Mouse (Mus musculus) heart, embryonic 15.5 days (tissue): ENCODE measurements around the gene Coq7. TPM values are rescaled to one million over a fixed set of nuclear protein-coding genes. Genes with fewer than 3 reads are reported as not detected.

Source experiments
- ATAC-seq: fragments of 200-750 bp; cut with Nextera tagmentation; replicated peaks from 2 replicates; pipeline ENCODE4 v1.8.0; 2017; ENCODE audit warnings: low read depth, moderate TSS enrichment; ENCODE audit not compliant: insufficient number of reproducible peaks, insufficient read depth, low FRiP score
- H3K27ac ChIP-seq: fragments of 300-500 bp; sonication (generic); 2 replicates; pipeline ENCODE4 v1.5.1; 2015; ENCODE audit warnings: mild to moderate bottlenecking, inconsistent platforms
- H3K27me3 ChIP-seq: fragments of 300-500 bp; sonication (generic); 2 replicates; pipeline ENCODE4 v1.6.1; 2015; ENCODE audit warnings: inconsistent platforms
- H3K36me3 ChIP-seq: fragments of 300-500 bp; sonication (generic); 2 replicates; pipeline ENCODE4 v1.6.1; 2015; ENCODE audit warnings: mild to moderate bottlenecking, inconsistent platforms
- H3K4me1 ChIP-seq: fragments of 300-500 bp; sonication (generic); replicated peaks from 2 replicates; pipeline ENCODE4 v1.6.1; 2015; ENCODE audit warnings: inconsistent platforms
- H3K4me2 ChIP-seq: fragments of 300-500 bp; sonication (generic); 2 replicates; pipeline ENCODE4 v1.6.1; 2015; ENCODE audit warnings: inconsistent platforms, mild to moderate bottlenecking, moderate library complexity
- H3K4me3 ChIP-seq: fragments of 300-500 bp; sonication (generic); 2 replicates; pipeline ENCODE4 v1.5.1; 2015; ENCODE audit warnings: mild to moderate bottlenecking, inconsistent platforms
- H3K9ac ChIP-seq: fragments of 300-500 bp; sonication (generic); 2 replicates; pipeline ENCODE4 v1.6.1; 2015; ENCODE audit warnings: mild to moderate bottlenecking, inconsistent platforms
- H3K9me3 ChIP-seq: fragments of 300-500 bp; sonication (generic); replicated peaks from 2 replicates; pipeline ENCODE4 v1.6.1; 2016; ENCODE audit warnings: inconsistent platforms
- WGBS: fragments of 180-500 bp; shearing (Covaris S2); methylation state at CpG from one replicate; pipeline ENCODE4 v1.1.7; 2015; ENCODE audit warnings: mixed read lengths; 5-methylcytosine and 5-hydroxymethylcytosine counted together
- polyA plus RNA-seq: library from polyadenylated mRNA; unstranded; fragments of >200 nt; fragmentation: Nextera tagmentation; extraction: Ambion mirVana; gene quantifications from 2 replicates; pipeline ENCODE4 v1.2.1, GENCODE M21; 2015

Coq7 gene
- polyA plus RNA-seq = 153 TPM in 2 replicates

- no peaks in the 10 kb centered on the region for H3K9me3 ChIP-seq
- ATAC-seq = peak; percentile 99
- WGBS = under 1% methylated on average over 31 of the region's 31 CpGs
- H3K27ac ChIP-seq = peak within 1 kb of the TSS; percentile 98
- H3K4me2 ChIP-seq = peak within 1 kb of the TSS; percentile 80
- H3K9ac ChIP-seq = peak within 1 kb of the TSS; percentile 82
- H3K4me3 ChIP-seq = peak within 1 kb of the TSS; percentile 80
- H3K4me1 ChIP-seq = peaks cover 10% of the 10 kb centered on the region; the same call in 1 of the 2 replicates
- H3K27me3 ChIP-seq = no peaks in the 10 kb centered on the region
- H3K36me3 ChIP-seq = peaks cover 7% of the 10 kb centered on the region
Observed at GRCm38 (mm10) chr7:118533178-118533578, at the start of gene Coq7. Gene Coq7 (minus strand): TSS chr7:118533356.

DNA sequence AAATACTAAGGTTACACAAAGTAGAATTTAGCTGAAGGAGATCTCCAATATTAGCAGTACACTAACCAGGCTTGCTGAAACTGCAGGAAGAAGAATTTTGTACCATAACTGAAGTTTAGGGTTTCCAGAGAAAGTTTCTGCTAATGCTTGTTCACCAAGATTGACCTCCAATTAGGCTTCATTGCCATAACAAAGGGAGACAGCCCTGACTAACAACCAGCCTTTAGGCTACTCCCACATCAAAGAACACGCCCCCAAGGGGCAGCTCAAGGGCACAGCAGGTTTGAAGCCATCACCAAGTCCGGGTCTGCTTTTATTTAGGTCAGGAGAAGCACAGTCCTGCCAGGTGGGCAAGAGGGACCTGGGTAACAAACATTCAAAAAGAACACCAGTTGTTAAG lies 46.8 kb upstream of the Coq7 start:
- H3K27me3 ChIP-seq = peaks cover 11% of the 10 kb centered on the region
- H3K9ac ChIP-seq = no peak overlapping the region
- ATAC-seq = no peak
- H3K36me3 ChIP-seq = no peaks in the 10 kb centered on the region
- WGBS = 54% methylated on average over 2 of the region's 2 CpGs
- no peak overlapping the region for H3K4me2 ChIP-seq
- no peak overlapping the region for H3K4me3 ChIP-seq
- H3K9me3 ChIP-seq = no peaks in the 10 kb centered on the region
- no peak overlapping the region for H3K27ac ChIP-seq
- H3K4me1 ChIP-seq = peaks cover 18% of the 10 kb centered on the region

DNA sequence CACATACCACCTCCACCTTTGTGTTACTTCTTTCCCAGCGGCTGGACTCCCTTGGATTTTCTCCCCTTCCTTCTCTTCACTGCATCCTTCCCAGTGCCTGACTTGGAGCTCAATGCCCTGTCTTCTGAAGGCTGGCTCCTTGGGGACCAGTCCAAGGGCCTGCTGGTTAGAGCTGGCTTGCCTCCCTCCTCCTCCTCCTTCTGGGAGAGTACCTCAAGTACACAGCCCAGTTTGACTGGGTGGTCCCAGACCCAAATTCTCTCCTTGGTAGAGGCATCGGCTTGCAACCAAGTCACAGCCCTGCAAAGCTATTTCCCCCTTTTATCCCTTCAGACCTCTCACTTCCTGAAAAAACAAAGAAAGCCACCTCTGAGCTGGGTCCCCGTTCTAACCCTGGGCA lies 45.1 kb upstream of the Coq7 start:
- Histone ChIP-seq H3K4me1 (peaks cover 6% of the 10 kb centered on the region), H3K27ac (no peak overlapping the region), H3K36me3 (no peaks in the 10 kb centered on the region), H3K4me3 (no peak overlapping the region), H3K9ac (no peak overlapping the region), H3K27me3 (peaks cover 7% of the 10 kb centered on the region), H3K4me2 (no peak overlapping the region), H3K9me3 (no peaks in the 10 kb centered on the region)
- ATAC-seq = no peak
- WGBS = 52% methylated on average over 3 of the region's 3 CpGs

GRCm38 (mm10) chr7:118572039-118572438 lies 38.9 kb upstream of the Coq7 start:
- H3K4me3 ChIP-seq = no peak overlapping the region
- 58% methylated on average over 5 of the region's 5 CpGs for WGBS
- no peak overlapping the region for H3K9ac ChIP-seq
- H3K4me2 ChIP-seq = no peak overlapping the region
- no peaks in the 10 kb centered on the region for H3K36me3 ChIP-seq
- no peak overlapping the region for H3K27ac ChIP-seq
- H3K9me3 ChIP-seq = no peaks in the 10 kb centered on the region
- H3K27me3 ChIP-seq = no peaks in the 10 kb centered on the region; the same call in 1 of the 2 replicates
- ATAC-seq = no peak
- no peaks in the 10 kb centered on the region for H3K4me1 ChIP-seq

- Histone ChIP-seq H3K4me1 (no peaks in the 10 kb centered on the region), H3K36me3 (no peaks in the 10 kb centered on the region), H3K4me2 (no peak overlapping the region), H3K4me3 (no peak overlapping the region), H3K9ac (no peak overlapping the region), H3K27me3 (no peaks in the 10 kb centered on the region; the same call in 1 of the 2 replicates), H3K27ac (no peak overlapping the region), H3K9me3 (no peaks in the 10 kb centered on the region)
- 54% methylated on average over 5 of the region's 5 CpGs for WGBS
- no peak for ATAC-seq
Observed at GRCm38 (mm10) chr7:118571350-118571749, 38.2 kb upstream of the Coq7 start.

- H3K27ac ChIP-seq = no peak overlapping the region
- H3K4me3 ChIP-seq = no peak overlapping the region
- H3K4me1 ChIP-seq = no peaks in the 10 kb centered on the region
- WGBS = 77% methylated on average over 6 of the region's 6 CpGs
- no peak overlapping the region for H3K4me2 ChIP-seq
- H3K36me3 ChIP-seq = no peaks in the 10 kb centered on the region
- H3K9ac ChIP-seq = no peak overlapping the region
- H3K27me3 ChIP-seq = no peaks in the 10 kb centered on the region
- no peak for ATAC-seq
- no peaks in the 10 kb centered on the region for H3K9me3 ChIP-seq
Observed at GRCm38 (mm10) chr7:118569121-118569543, 36.0 kb upstream of the Coq7 start.

- Histone ChIP-seq H3K36me3 (no peaks in the 10 kb centered on the region), H3K4me1 (no peaks in the 10 kb centered on the region), H3K27ac (no peak overlapping the region), H3K4me2 (no peak overlapping the region), H3K9ac (no peak overlapping the region), H3K4me3 (no peak overlapping the region), H3K9me3 (no peaks in the 10 kb centered on the region), H3K27me3 (no peaks in the 10 kb centered on the region)
- 82% methylated on average over 2 of the region's 2 CpGs for WGBS
- no peak for ATAC-seq
Observed at GRCm38 (mm10) chr7:118554290-118554689, 21.1 kb upstream of the Coq7 start.

DNA sequence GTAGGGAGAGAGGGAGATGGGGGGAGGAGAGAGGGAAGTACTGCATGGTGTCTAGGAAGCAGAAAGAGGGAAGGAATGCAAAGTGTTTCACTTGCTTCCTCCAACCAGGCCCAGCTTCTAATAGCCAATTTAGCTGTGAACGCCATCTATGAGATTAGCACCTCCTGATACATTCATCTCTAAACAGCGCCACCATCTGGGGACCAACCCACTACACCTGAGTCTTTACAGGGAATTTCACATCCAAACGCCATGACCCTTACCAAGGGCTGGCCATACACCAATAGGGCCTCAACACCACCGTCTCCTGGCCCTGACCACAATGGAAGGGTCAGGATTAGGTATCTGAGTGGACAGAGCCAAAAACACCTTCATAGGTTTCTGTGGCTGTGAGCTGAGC lies 20.7 kb upstream of the Coq7 start:
- 65% methylated on average over 4 of the region's 4 CpGs for WGBS
- Histone ChIP-seq H3K36me3 (no peaks in the 10 kb centered on the region), H3K4me1 (no peaks in the 10 kb centered on the region), H3K27ac (no peak overlapping the region), H3K9ac (no peak overlapping the region), H3K4me2 (no peak overlapping the region), H3K4me3 (no peak overlapping the region), H3K27me3 (no peaks in the 10 kb centered on the region), H3K9me3 (no peaks in the 10 kb centered on the region)
- ATAC-seq = no peak

GRCm38 (mm10) chr7:118547451-118547850 lies 14.3 kb upstream of the Coq7 start:
- H3K4me3 ChIP-seq = no peak overlapping the region
- no peaks in the 10 kb centered on the region for H3K4me1 ChIP-seq
- 73% methylated on average over 10 of the region's 10 CpGs for WGBS
- no peaks in the 10 kb centered on the region for H3K27me3 ChIP-seq
- H3K27ac ChIP-seq = no peak overlapping the region
- H3K36me3 ChIP-seq = no peaks in the 10 kb centered on the region
- no peaks in the 10 kb centered on the region for H3K9me3 ChIP-seq
- ATAC-seq = no peak
- no peak overlapping the region for H3K4me2 ChIP-seq
- no peak overlapping the region for H3K9ac ChIP-seq

GRCm38 (mm10) chr7:118544128-118544527 lies 11.0 kb upstream of the Coq7 start:
- H3K27ac ChIP-seq = no peak overlapping the region
- H3K9me3 ChIP-seq = no peaks in the 10 kb centered on the region
- 81% methylated on average over 4 of the region's 4 CpGs for WGBS
- H3K4me2 ChIP-seq = no peak overlapping the region
- no peak overlapping the region for H3K9ac ChIP-seq
- no peaks in the 10 kb centered on the region for H3K36me3 ChIP-seq
- H3K27me3 ChIP-seq = no peaks in the 10 kb centered on the region
- 0 out of 2 replicates have a peak, but pooled peaks have one; percentile 4 for ATAC-seq
- no peaks in the 10 kb centered on the region for H3K4me1 ChIP-seq
- H3K4me3 ChIP-seq = no peak overlapping the region

- no peak for ATAC-seq
- Histone ChIP-seq H3K9me3 (no peaks in the 10 kb centered on the region), H3K9ac (no peak overlapping the region), H3K36me3 (no peaks in the 10 kb centered on the region), H3K4me2 (no peak overlapping the region), H3K27ac (no peak overlapping the region), H3K4me1 (peaks cover 10% of the 10 kb centered on the region; the same call in 1 of the 2 replicates), H3K27me3 (no peaks in the 10 kb centered on the region), H3K4me3 (no peak overlapping the region)
- 82% methylated on average over 4 of the region's 4 CpGs for WGBS
Observed at GRCm38 (mm10) chr7:118535076-118535475, 1.9 kb upstream of the Coq7 start.

DNA sequence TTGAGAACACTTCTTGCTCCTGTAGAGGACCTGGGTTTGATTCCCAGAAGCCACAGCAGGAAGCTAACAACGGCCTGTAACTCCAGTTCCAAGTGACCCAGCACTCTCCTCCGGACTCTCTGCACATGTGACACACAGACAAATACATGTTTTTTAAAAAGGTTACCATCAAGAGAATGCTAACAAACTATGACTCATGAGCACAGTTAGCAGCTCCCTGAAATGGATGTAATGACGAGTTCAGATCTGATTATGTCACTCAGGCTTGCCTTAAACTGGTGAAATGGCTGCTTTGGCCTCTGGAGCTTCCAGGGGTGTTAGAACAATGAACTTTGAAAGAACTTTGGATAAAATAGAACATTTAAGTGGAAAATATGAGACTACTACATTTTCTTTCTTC lies 1.2 kb upstream of the Coq7 start:
- Histone ChIP-seq H3K4me3 (no peak overlapping the region), H3K4me1 (peaks cover 10% of the 10 kb centered on the region; the same call in 1 of the 2 replicates), H3K36me3 (no peaks in the 10 kb centered on the region), H3K9ac (no peak overlapping the region), H3K4me2 (no peak overlapping the region), H3K27ac (no peak overlapping the region), H3K9me3 (no peaks in the 10 kb centered on the region), H3K27me3 (no peaks in the 10 kb centered on the region)
- no peak for ATAC-seq
- WGBS = 67% methylated on average over 3 of the region's 3 CpGs
